Mouse (Mus musculus) hindbrain, embryonic 15.5 days (tissue): ENCODE results near the gene Lrrn1. TPM values are rescaled to one million over a fixed set of nuclear protein-coding genes. Genes with fewer than 3 reads are reported as not detected.

Source experiments
- ATAC-seq: fragments of 200-750 bp; cut with Nextera tagmentation; 2 replicates; pipeline ENCODE4 v1.8.0; 2017; ENCODE audit warnings: low read depth, moderate number of reproducible peaks, moderate TSS enrichment; ENCODE audit not compliant: low FRiP score
- H3K27ac ChIP-seq: fragments of 300-500 bp; sonication (generic); replicated peaks from 2 replicates; pipeline ENCODE4 v1.5.1; 2015; ENCODE audit warnings: mild to moderate bottlenecking, inconsistent platforms
- H3K27me3 ChIP-seq: fragments of 300-500 bp; sonication (generic); 2 replicates; pipeline ENCODE4 v1.6.1; 2015; ENCODE audit warnings: control low read depth, inconsistent platforms
- H3K36me3 ChIP-seq: fragments of 300-500 bp; sonication (generic); 2 replicates; pipeline ENCODE4 v1.6.1; 2015; ENCODE audit warnings: control low read depth, inconsistent platforms
- H3K4me1 ChIP-seq: fragments of 300-500 bp; sonication (generic); replicated peaks from 2 replicates; pipeline ENCODE4 v1.6.1; 2015; ENCODE audit warnings: control low read depth, inconsistent platforms
- H3K4me2 ChIP-seq: fragments of 300-500 bp; sonication (generic); 2 replicates; pipeline ENCODE4 v1.6.1; 2015; ENCODE audit warnings: moderate library complexity, mild to moderate bottlenecking, inconsistent platforms
- H3K4me3 ChIP-seq: fragments of 300-500 bp; sonication (generic); 2 replicates; pipeline ENCODE4 v1.5.1; 2015; ENCODE audit warnings: mild to moderate bottlenecking, inconsistent platforms
- H3K9ac ChIP-seq: fragments of 300-500 bp; sonication (generic); 2 replicates; pipeline ENCODE4 v1.6.1; 2015; ENCODE audit warnings: inconsistent platforms
- H3K9me3 ChIP-seq: fragments of 300-500 bp; sonication (generic); 2 replicates; pipeline ENCODE4 v1.6.1; 2016; ENCODE audit warnings: control low read depth, inconsistent platforms
- WGBS: fragments of 180-500 bp; shearing (Covaris S2); methylation state at CpG from one replicate; pipeline ENCODE4 v1.1.7; 2015; 5-methylcytosine and 5-hydroxymethylcytosine counted together
- polyA plus RNA-seq: library from polyadenylated mRNA; unstranded; fragments of >200 nt; fragmentation: Nextera tagmentation; extraction: Ambion mirVana; gene quantifications from 2 replicates; pipeline ENCODE4 v1.2.1, GENCODE M21; 2015

Gene Lrrn1
- polyA plus RNA-seq, 1 experiment from 2014 or later = 78.2 TPM

GRCm38 (mm10) chr6:107605151-107605550 is 75.6 kb downstream of the Lrrn1 start:
- ATAC-seq = no peak
- H3K27ac ChIP-seq = no peak overlapping the region
- H3K9me3 ChIP-seq = no peaks in the 10 kb centered on the region
- no peaks in the 10 kb centered on the region for H3K27me3 ChIP-seq
- no peaks in the 10 kb centered on the region for H3K36me3 ChIP-seq
- no peaks in the 10 kb centered on the region for H3K4me1 ChIP-seq
- H3K4me2 ChIP-seq = no peak overlapping the region
- H3K4me3 ChIP-seq = no peak overlapping the region
- H3K9ac ChIP-seq = no peak overlapping the region

DNA sequence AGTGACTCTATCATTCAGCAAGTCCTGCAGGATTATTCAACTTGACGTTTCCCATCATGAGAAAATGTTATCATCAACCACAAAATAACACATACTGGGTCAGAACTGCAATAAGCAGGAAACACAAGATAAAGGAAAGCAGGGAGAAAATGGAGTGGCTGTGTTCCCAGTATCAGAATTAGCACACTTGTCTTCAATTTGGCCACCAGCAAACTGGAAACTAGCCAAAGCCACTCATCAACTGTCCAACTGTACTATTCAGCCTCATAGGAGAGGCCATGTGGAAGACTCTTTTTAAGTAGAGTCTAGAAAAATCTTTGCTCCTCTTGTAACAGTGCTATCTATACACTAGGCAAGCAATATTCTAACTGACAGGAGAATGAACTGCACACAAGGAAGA is 84.7 kb downstream of the Lrrn1 start:
- Histone ChIP-seq H3K27me3 (no peaks in the 10 kb centered on the region), H3K4me1 (no peaks in the 10 kb centered on the region), H3K27ac (no peak overlapping the region), H3K36me3 (no peaks in the 10 kb centered on the region), H3K4me3 (no peak overlapping the region), H3K4me2 (no peak overlapping the region), H3K9ac (no peak overlapping the region), H3K9me3 (no peaks in the 10 kb centered on the region)
- no peak for ATAC-seq
- WGBS = 54% methylated on average over 1 of the region's 1 CpGs
